Mouse (Mus musculus): ENCODE data around the gene Smarcd3.

DNA sequence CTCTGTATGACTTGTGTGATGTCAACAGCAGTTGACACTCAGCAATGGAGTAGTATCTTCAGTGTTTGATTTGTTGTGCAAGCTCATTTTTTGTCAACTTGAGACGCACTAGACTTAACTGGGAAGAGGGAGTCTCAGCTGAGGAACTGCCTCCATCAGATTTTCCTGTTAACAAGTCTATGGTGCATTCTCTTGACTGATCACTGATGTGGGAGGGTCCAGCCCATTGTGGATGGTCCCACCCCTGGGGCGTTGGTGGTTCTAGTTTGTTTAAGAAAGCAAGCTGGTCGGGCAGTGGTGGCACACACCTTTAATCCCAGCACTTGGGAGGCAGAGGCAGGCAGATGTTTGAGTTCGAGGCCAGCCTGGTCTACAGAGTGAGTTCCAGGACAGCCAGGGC lies 25.0 kb upstream of the Smarcd3 start:
- TF ChIP-seq CHD1 (IDR thresholded peaks at IDR 0.05; ENCODE audit: low read depth, low read length) (no peak), MYC (IDR thresholded peaks at IDR 0.05; ENCODE audit: low read depth, low read length) (no peak), CTCF (conservative IDR thresholded peaks at IDR 0.05 in 1 of 2, IDR thresholded peaks at IDR 0.05 in 1 of 2; ENCODE audit: low read depth in 2 of 2, low read length in 2 of 2) (no peak), POLR2AphosphoS2 (IDR thresholded peaks at IDR 0.05; ENCODE audit: low read depth, low read length) (no peak), EP300 (IDR thresholded peaks at IDR 0.05; ENCODE audit: low read length) (no peak)
